Mouse (Mus musculus) neural tube, embryonic 15.5 days (tissue): Measurements from ENCODE around the gene Grid2. TPM values are rescaled to one million over a fixed set of nuclear protein-coding genes. Genes with fewer than 3 reads are reported as not detected.

Source experiments
- ATAC-seq: fragments of 200-750 bp; cut with Nextera tagmentation; 2 replicates; pipeline ENCODE4 v1.8.0; 2017; ENCODE audit warnings: mild to moderate bottlenecking, moderate TSS enrichment, moderate library complexity; ENCODE audit not compliant: low FRiP score
- H3K27ac ChIP-seq: fragments of 300-500 bp; sonication (generic); replicated peaks from 2 replicates; pipeline ENCODE4 v1.5.1; 2015; ENCODE audit warnings: mild to moderate bottlenecking, inconsistent platforms
- H3K27me3 ChIP-seq: fragments of 300-500 bp; sonication (generic); replicated peaks from 2 replicates; pipeline ENCODE4 v1.6.1; 2015; ENCODE audit warnings: inconsistent platforms
- H3K36me3 ChIP-seq: fragments of 300-500 bp; sonication (generic); 2 replicates; pipeline ENCODE4 v1.6.1; 2015; ENCODE audit warnings: inconsistent platforms
- H3K4me1 ChIP-seq: fragments of 300-500 bp; sonication (generic); 2 replicates; pipeline ENCODE4 v1.6.1; 2015; ENCODE audit warnings: inconsistent platforms
- H3K4me2 ChIP-seq: fragments of 300-500 bp; sonication (generic); 2 replicates; pipeline ENCODE4 v1.6.1; 2015; ENCODE audit warnings: inconsistent platforms, mild to moderate bottlenecking, moderate library complexity
- H3K4me3 ChIP-seq: fragments of 300-500 bp; sonication (generic); replicated peaks from 2 replicates; pipeline ENCODE4 v1.5.1; 2015; ENCODE audit warnings: mild to moderate bottlenecking, inconsistent platforms
- H3K9ac ChIP-seq: fragments of 300-500 bp; sonication (generic); replicated peaks from 2 replicates; pipeline ENCODE4 v1.6.1; 2015; ENCODE audit warnings: mild to moderate bottlenecking, inconsistent platforms
- H3K9me3 ChIP-seq: fragments of 300-500 bp; sonication (generic); replicated peaks from 2 replicates; pipeline ENCODE4 v1.6.1; 2016; ENCODE audit warnings: inconsistent platforms
- WGBS: fragments of 180-500 bp; shearing (Covaris S2); methylation state at CpG from one replicate; pipeline ENCODE4 v1.1.7; 2015; ENCODE audit warnings: mixed read lengths; 5-methylcytosine and 5-hydroxymethylcytosine counted together
- polyA plus RNA-seq: library from polyadenylated mRNA; unstranded; fragments of >200 nt; fragmentation: Nextera tagmentation; extraction: Ambion mirVana; gene quantifications from 2 replicates; pipeline ENCODE4 v1.2.1, GENCODE M21; 2015

Grid2 gene
- polyA plus RNA-seq, 1 experiment from 2014 or later = 14.8 TPM

DNA sequence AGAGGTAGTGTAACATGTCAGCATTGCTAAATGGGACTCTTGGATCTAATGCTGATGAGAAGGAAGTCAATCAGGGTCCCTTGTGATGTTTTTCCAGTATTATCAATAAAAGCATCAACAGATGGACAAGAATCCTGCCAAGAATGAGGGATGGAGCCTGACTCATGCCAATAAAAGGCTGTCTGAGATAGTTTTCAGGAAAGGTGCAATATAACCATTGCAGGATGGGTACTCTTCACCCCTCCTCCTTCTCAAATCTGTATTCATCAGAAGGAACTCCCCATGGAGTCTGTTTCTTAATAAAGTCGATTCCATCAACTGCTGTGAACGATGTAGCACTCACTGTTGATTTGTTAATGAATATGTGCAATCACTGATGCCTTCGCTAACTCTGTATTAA lies 403.7 kb downstream of the Grid2 start:
- Histone ChIP-seq H3K36me3 (no peaks in the 10 kb centered on the region), H3K27ac (no peak overlapping the region), H3K9ac (no peak overlapping the region), H3K4me3 (no peak overlapping the region), H3K9me3 (no peaks in the 10 kb centered on the region), H3K4me1 (no peaks in the 10 kb centered on the region), H3K27me3 (no peaks in the 10 kb centered on the region), H3K4me2 (no peak overlapping the region)
- ATAC-seq = no peak; the same call in 1 of the 2 replicates
- 42% methylated on average over 3 of the region's 3 CpGs for WGBS

DNA sequence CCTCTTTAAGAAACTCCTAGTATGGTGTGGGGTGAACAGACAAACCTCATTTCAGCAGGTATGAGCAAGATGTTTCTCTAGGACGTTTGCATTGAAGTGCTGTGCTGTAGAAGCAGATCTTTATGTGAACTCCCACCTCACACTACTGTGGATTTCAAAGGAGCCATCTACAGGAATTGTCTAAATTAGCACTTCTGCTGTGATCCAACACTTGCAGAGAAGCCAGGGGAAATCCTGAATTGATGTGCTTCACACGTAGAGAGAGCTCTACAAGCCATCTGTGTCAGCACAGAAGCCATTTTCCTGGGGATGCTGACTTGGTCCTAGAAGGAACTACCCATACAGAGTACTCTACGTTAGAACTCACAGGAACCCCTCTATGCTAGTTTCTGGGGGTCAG lies 430.0 kb downstream of the Grid2 start:
- Histone ChIP-seq H3K4me1 (no peaks in the 10 kb centered on the region), H3K9ac (no peak overlapping the region), H3K4me3 (no peak overlapping the region), H3K9me3 (no peaks in the 10 kb centered on the region), H3K27ac (no peak overlapping the region), H3K4me2 (no peak overlapping the region), H3K36me3 (no peaks in the 10 kb centered on the region), H3K27me3 (no peaks in the 10 kb centered on the region)
- 71% methylated on average over 3 of the region's 3 CpGs for WGBS
- no peak for ATAC-seq

DNA sequence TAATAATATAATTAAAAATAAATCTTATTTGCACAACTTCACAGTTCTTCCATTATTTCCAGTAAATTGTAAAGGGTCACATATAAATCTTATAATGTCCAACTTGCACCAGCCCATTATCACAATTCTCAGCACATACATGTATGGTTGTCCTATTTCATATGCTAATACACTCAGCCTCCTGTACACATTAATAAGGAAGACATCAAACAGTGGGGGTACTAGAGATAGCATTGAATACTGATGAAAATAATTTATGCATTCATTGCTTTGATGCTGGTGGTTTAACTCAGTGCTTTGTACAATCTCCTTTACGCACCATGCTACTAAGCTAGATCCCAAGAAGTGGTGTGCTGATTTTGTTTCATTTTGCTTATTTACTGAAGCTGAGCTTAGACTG lies 446.0 kb downstream of the Grid2 start:
- no peak overlapping the region for H3K4me3 ChIP-seq
- H3K4me2 ChIP-seq = no peak overlapping the region
- no peak overlapping the region for H3K27ac ChIP-seq
- no peaks in the 10 kb centered on the region for H3K36me3 ChIP-seq
- H3K4me1 ChIP-seq = no peaks in the 10 kb centered on the region
- H3K9me3 ChIP-seq = no peaks in the 10 kb centered on the region
- no peak overlapping the region for H3K9ac ChIP-seq
- H3K27me3 ChIP-seq = no peaks in the 10 kb centered on the region
- ATAC-seq = no peak
- WGBS = 61% methylated on average over 1 of the region's 1 CpGs

DNA sequence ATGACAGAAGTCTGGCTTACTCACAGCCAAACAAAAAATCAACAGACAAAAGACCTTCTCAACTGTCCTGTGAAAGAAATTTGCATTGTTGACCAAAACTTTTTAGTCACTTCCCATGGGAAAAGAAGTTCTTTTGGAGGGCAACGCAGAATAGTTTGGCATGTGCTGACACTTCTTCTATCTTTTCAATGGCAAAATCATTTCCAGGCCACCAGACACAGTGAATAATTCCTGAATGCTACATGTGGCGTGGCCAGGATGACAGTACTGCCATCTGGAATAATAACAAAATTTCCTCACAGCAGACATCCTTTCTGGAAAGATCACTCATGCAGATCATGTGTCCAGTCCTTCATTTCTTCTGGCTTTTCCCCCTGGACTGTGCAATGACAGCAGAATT lies 478.1 kb downstream of the Grid2 start:
- Histone ChIP-seq H3K9me3 (no peaks in the 10 kb centered on the region), H3K4me3 (no peak overlapping the region), H3K9ac (no peak overlapping the region), H3K36me3 (no peaks in the 10 kb centered on the region), H3K27me3 (no peaks in the 10 kb centered on the region), H3K27ac (no peak overlapping the region), H3K4me1 (no peaks in the 10 kb centered on the region), H3K4me2 (no peak overlapping the region)
- 20% methylated on average over 2 of the region's 2 CpGs for WGBS
- no peak for ATAC-seq

DNA sequence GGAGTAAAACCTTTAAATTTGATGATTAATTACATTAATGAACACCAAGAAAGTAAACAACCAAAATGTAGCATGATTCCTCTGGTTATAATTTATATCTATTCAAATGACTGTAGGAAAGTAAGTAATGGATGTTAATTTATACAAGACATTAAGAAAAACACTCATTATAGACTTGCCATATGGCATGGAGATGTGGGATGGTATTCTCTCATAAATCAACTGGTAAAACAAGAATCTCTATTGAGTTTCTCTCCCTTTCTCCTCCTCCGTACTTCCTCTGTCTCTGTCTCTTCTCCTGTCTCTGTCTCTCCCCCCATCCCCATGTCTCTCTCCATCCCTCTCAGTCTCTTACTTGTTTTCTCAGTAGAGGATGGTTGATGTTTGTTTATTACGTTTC lies 506.9 kb downstream of the Grid2 start:
- no peaks in the 10 kb centered on the region for H3K36me3 ChIP-seq
- WGBS = 61% methylated on average over 2 of the region's 2 CpGs
- no peak overlapping the region for H3K27ac ChIP-seq
- no peaks in the 10 kb centered on the region for H3K4me1 ChIP-seq
- no peak overlapping the region for H3K4me3 ChIP-seq
- no peaks in the 10 kb centered on the region for H3K9me3 ChIP-seq
- no peak overlapping the region for H3K9ac ChIP-seq
- no peak for ATAC-seq
- no peak overlapping the region for H3K4me2 ChIP-seq
- H3K27me3 ChIP-seq = no peaks in the 10 kb centered on the region

- H3K27me3 ChIP-seq = no peaks in the 10 kb centered on the region
- no peak overlapping the region for H3K4me3 ChIP-seq
- no peaks in the 10 kb centered on the region for H3K4me1 ChIP-seq
- H3K36me3 ChIP-seq = no peaks in the 10 kb centered on the region
- H3K9me3 ChIP-seq = no peaks in the 10 kb centered on the region
- no peak overlapping the region for H3K27ac ChIP-seq
- no peak overlapping the region for H3K4me2 ChIP-seq
- H3K9ac ChIP-seq = no peak overlapping the region
- no peak for ATAC-seq
Measured at GRCm38 (mm10) chr6:63794679-63795078, 539.0 kb downstream of the Grid2 start.

- H3K4me3 ChIP-seq = no peak overlapping the region
- no peak for ATAC-seq
- no peak overlapping the region for H3K9ac ChIP-seq
- WGBS = 32% methylated on average over 5 of the region's 5 CpGs
- H3K27ac ChIP-seq = no peak overlapping the region
- H3K4me1 ChIP-seq = no peaks in the 10 kb centered on the region
- H3K36me3 ChIP-seq = no peaks in the 10 kb centered on the region
- no peaks in the 10 kb centered on the region for H3K27me3 ChIP-seq
- no peaks in the 10 kb centered on the region for H3K9me3 ChIP-seq
- no peak overlapping the region for H3K4me2 ChIP-seq
Measured at GRCm38 (mm10) chr6:63820236-63820635, 564.6 kb downstream of the Grid2 start.

DNA sequence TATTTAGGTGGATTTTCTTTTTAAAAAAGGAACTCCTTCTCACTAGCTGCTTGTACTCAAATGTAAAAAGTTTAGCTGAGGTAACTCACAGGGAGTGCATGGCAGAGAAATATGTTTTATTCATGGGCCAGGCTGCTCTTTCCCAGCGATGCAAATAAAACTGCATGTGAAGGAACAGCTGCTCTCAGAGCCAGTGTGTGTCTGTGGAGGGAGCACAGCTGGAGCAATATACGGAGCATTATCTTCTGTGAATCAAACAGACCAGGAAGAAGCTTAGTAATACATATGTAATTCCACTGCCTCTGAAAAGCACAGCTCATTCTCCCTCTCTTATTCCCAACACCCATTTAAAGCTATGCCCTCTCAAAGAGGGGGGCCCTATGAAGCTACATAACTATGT lies 607.0 kb downstream of the Grid2 start:
- no peaks in the 10 kb centered on the region for H3K36me3 ChIP-seq
- H3K27ac ChIP-seq = peak overlapping the region; percentile 9; the same call in 1 of the 2 replicates
- H3K4me3 ChIP-seq = no peak overlapping the region
- H3K4me2 ChIP-seq = no peak overlapping the region
- no peaks in the 10 kb centered on the region for H3K9me3 ChIP-seq
- WGBS = 9% methylated on average over 2 of the region's 2 CpGs
- no peak overlapping the region for H3K9ac ChIP-seq
- ATAC-seq = peak; percentile 77
- H3K27me3 ChIP-seq = no peaks in the 10 kb centered on the region
- H3K4me1 ChIP-seq = peaks cover 5% of the 10 kb centered on the region; the same call in 1 of the 2 replicates

GRCm38 (mm10) chr6:63877088-63877764 lies 621.5 kb downstream of the Grid2 start:
- Histone ChIP-seq H3K27ac (no peak overlapping the region), H3K4me3 (no peak overlapping the region), H3K27me3 (no peaks in the 10 kb centered on the region), H3K36me3 (no peaks in the 10 kb centered on the region), H3K9ac (no peak overlapping the region), H3K4me2 (no peak overlapping the region), H3K9me3 (no peaks in the 10 kb centered on the region), H3K4me1 (peaks cover 5% of the 10 kb centered on the region; the same call in 1 of the 2 replicates)
- 48% methylated on average over 3 of the region's 3 CpGs for WGBS
- peak; percentile 72; the same call in 1 of the 2 replicates for ATAC-seq

GRCm38 (mm10) chr6:63877765-63878345 lies 622.2 kb downstream of the Grid2 start:
- Histone ChIP-seq H3K4me3 (no peak overlapping the region), H3K4me1 (peaks cover 5% of the 10 kb centered on the region; the same call in 1 of the 2 replicates), H3K9ac (no peak overlapping the region), H3K27ac (0 out of 2 replicates have a peak overlapping the region, but pooled peaks have one; percentile 9), H3K4me2 (no peak overlapping the region), H3K36me3 (no peaks in the 10 kb centered on the region), H3K27me3 (no peaks in the 10 kb centered on the region), H3K9me3 (no peaks in the 10 kb centered on the region)
- WGBS = 31% methylated on average over 6 of the region's 6 CpGs
- no peak for ATAC-seq

- no peak for ATAC-seq
- H3K36me3 ChIP-seq = no peaks in the 10 kb centered on the region
- H3K9ac ChIP-seq = no peak overlapping the region
- H3K9me3 ChIP-seq = no peaks in the 10 kb centered on the region
- H3K27me3 ChIP-seq = no peaks in the 10 kb centered on the region
- H3K4me1 ChIP-seq = no peaks in the 10 kb centered on the region
- no peak overlapping the region for H3K4me3 ChIP-seq
- H3K4me2 ChIP-seq = no peak overlapping the region
- H3K27ac ChIP-seq = no peak overlapping the region
- WGBS = 33% methylated on average over 3 of the region's 3 CpGs
Measured at GRCm38 (mm10) chr6:63894714-63895113, 639.0 kb downstream of the Grid2 start.

GRCm38 (mm10) chr6:63898171-63898570 lies 642.5 kb downstream of the Grid2 start:
- no peak overlapping the region for H3K4me2 ChIP-seq
- H3K9me3 ChIP-seq = no peaks in the 10 kb centered on the region
- no peaks in the 10 kb centered on the region for H3K4me1 ChIP-seq
- H3K27me3 ChIP-seq = no peaks in the 10 kb centered on the region
- H3K27ac ChIP-seq = no peak overlapping the region
- no peak overlapping the region for H3K4me3 ChIP-seq
- 97% methylated on average over 2 of the region's 2 CpGs for WGBS
- no peak for ATAC-seq
- H3K9ac ChIP-seq = no peak overlapping the region
- H3K36me3 ChIP-seq = no peaks in the 10 kb centered on the region
